Mouse (Mus musculus): ENCODE data around the gene Svs4. TPM values are rescaled to one million over a fixed set of nuclear protein-coding genes. Genes with fewer than 3 reads are reported as not detected.

Gene Svs4
- total and polyA plus RNA-seq, 2 experiments: not detected

DNA sequence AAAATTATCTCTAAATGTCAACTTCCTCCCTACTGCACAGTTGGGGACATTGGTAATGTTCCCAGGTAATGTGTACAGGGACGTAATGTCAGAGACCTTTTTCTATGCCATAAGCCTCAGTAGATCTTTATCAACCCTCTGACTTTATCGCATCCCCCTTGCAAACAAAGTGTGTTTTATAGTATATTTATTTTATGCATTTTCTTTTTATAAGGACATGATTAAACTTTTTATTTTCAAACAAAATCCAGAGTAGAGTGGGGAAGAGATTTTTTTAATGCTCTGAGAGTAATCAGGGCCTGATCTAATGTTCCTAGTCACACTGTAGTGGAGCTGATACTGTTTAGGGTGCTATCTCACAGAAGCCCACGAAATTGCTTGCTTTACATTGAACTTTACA, 39.9 kb downstream of the Svs4 start, which contains the start of gene Svs2:
Gene Svs2 (minus strand): TSS at position 101 of the 400 bp plus-strand sequence.
- H3K4me1 ChIP-seq (ENCODE audit: control insufficient read depth, insufficient read depth, low read length): no peaks in the 10 kb centered on the region
- H3K36me3 ChIP-seq (ENCODE audit: control insufficient read depth, insufficient read depth, low read length): no peaks in the 10 kb centered on the region
- no peak for DNase-seq (ENCODE audit: extremely low read depth, low read depth, low spot score)
- H3K4me3 ChIP-seq (ENCODE audit: insufficient read depth, low read depth, low read length): no peak within 1 kb of the TSS
- H3K27ac ChIP-seq (replicated peaks; ENCODE audit: insufficient read depth, low read depth, low read length): no peak within 1 kb of the TSS
- H3K9ac ChIP-seq (ENCODE audit: low read depth, low read length): no peak within 1 kb of the TSS
- 0 out of 2 replicates have a peak, but pooled peaks cover 3% of the 10 kb centered on the region for H3K27me3 ChIP-seq (ENCODE audit: control insufficient read depth, insufficient read depth, low read length)
- WGBS: 77% methylated on average over 3 of the region's 3 CpGs
- H3K79me2 ChIP-seq (ENCODE audit: control insufficient read depth, insufficient read depth, low read length): no peaks in the 10 kb centered on the region
- TF ChIP-seq POLR2A (IDR thresholded peaks at IDR 0.05; ENCODE audit: extremely low read depth, insufficient read depth, low read length) (no peak), CTCF (IDR thresholded peaks at IDR 0.05; ENCODE audit: low read depth, low read length) (no peak)

DNA sequence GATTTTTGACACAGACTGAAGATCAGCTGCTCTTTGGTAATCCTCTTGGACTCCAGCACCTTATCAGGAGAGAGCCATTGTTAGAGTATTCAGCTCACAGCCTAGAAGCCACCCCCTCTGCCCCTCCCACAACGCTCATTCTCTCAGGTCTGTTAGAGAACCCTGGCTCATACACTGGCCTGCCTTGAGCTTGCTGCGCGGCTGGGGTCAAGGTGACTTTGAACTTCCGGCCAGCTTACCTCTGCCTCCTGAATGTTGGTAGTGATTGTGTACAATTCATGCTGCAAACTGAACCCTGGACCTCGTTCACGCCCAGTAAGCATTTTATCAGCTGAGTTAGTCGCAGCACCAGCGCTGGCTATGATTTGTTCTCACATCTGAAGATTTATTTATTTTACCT, 45.6 kb downstream of the Svs4 start:
- 31% methylated on average over 8 of the region's 8 CpGs for WGBS
- DNase-seq (ENCODE audit: extremely low read depth, low read depth, low spot score): peak; percentile 85

DNA sequence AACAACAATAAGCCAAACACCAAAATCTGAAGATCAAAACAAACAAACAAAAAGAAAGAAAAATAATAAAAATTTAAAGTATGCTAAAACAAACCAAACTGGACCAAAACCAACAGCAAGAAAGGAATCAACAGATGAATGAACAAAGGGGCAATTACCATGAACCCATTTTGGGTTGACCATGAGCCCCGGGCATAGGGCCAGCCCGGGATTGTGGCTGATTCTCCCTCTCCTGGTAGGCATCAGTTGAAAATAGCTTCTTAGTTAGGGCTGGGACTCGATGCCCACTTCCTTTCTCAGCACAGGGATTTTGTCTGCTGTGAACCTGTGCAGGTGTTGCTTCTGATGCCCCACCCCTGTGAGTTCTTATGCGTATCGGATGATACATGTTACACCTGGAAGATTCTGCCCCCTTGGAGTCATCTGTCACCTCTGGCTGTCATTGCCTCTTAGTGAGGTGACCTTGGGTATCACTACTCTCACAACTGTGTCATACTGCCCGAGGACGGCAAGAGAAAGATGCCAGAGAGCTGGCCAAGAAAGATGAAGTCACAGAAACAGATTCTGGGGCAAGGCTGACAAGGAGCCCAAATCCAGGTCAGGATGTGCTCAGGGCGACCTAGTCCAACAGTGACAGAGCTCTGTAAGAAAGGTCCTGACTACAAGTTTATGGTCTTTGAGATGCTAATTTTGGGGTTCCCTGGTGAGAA, 49.7 kb downstream of the Svs4 start:
- no peaks in the 10 kb centered on the region for H3K4me1 ChIP-seq (ENCODE audit: control insufficient read depth, insufficient read depth, low read length)
- TF ChIP-seq CTCF (IDR thresholded peaks at IDR 0.05; ENCODE audit: low read depth, low read length): no peak
- TF ChIP-seq POLR2A (IDR thresholded peaks at IDR 0.05; ENCODE audit: extremely low read depth, insufficient read depth, low read length): no peak
- 82% methylated on average over 8 of the region's 8 CpGs for WGBS

More for the DNA sequence above, 45.6 kb downstream of the Svs4 start:
- Histone ChIP-seq H3K4me3 (ENCODE audit: insufficient read depth, low read depth, low read length) (no peak overlapping the region), H3K36me3 (ENCODE audit: control insufficient read depth, insufficient read depth, low read length) (no peaks in the 10 kb centered on the region), H3K79me2 (ENCODE audit: control insufficient read depth, insufficient read depth, low read length) (no peaks in the 10 kb centered on the region), H3K27ac (replicated peaks; ENCODE audit: insufficient read depth, low read depth, low read length) (no peak overlapping the region), H3K4me1 (ENCODE audit: control insufficient read depth, insufficient read depth, low read length) (no peaks in the 10 kb centered on the region), H3K9ac (ENCODE audit: low read depth, low read length) (no peak overlapping the region), H3K27me3 (ENCODE audit: control insufficient read depth, insufficient read depth, low read length) (0 out of 2 replicates have a peak, but pooled peaks cover 3% of the 10 kb centered on the region)
- TF ChIP-seq CTCF (IDR thresholded peaks at IDR 0.05; ENCODE audit: low read depth, low read length): no peak
- TF ChIP-seq POLR2A (IDR thresholded peaks at IDR 0.05; ENCODE audit: extremely low read depth, insufficient read depth, low read length): no peak

More for the DNA sequence above, 49.7 kb downstream of the Svs4 start:
- no peak for DNase-seq (ENCODE audit: extremely low read depth, low read depth, low spot score)
- no peak overlapping the region for H3K27ac ChIP-seq (replicated peaks; ENCODE audit: insufficient read depth, low read depth, low read length)
- no peaks in the 10 kb centered on the region for H3K36me3 ChIP-seq (ENCODE audit: control insufficient read depth, insufficient read depth, low read length)
- no peak overlapping the region for H3K9ac ChIP-seq (ENCODE audit: low read depth, low read length)
- H3K79me2 ChIP-seq (ENCODE audit: control insufficient read depth, insufficient read depth, low read length): no peaks in the 10 kb centered on the region
- no peak overlapping the region for H3K4me3 ChIP-seq (ENCODE audit: insufficient read depth, low read depth, low read length)
- no peaks in the 10 kb centered on the region for H3K27me3 ChIP-seq (ENCODE audit: control insufficient read depth, insufficient read depth, low read length)

Other genes starting within 250 kb of the Svs4 start
- 10.1 and 13.9 TPM in 2 replicates for gene Stk4, start 208.1 kb downstream of the Svs4 start, total RNA-seq (2014; rRNA removed)
- 4.7 and 6.3 TPM in 2 replicates for gene Stk4, start 208.1 kb downstream of the Svs4 start, polyA plus RNA-seq (2012; rRNA removed)
- 6.0 and 7.4 TPM in 2 replicates for gene Tomm34, start 207.3 kb downstream of the Svs4 start, total RNA-seq (2014; rRNA removed)
- 11.5 and 13.8 TPM in 2 replicates for gene Tomm34, start 207.3 kb downstream of the Svs4 start, polyA plus RNA-seq (2012; rRNA removed)
- gene Kcns1, start 107.3 kb downstream of the Svs4 start, total RNA-seq (2014; rRNA removed): not detected in 2 replicates
- gene Kcns1, start 107.3 kb downstream of the Svs4 start, polyA plus RNA-seq (2012; rRNA removed): not detected in 2 replicates
- gene Wfdc5, start 95.7 kb downstream of the Svs4 start, total RNA-seq (2014; rRNA removed): not detected in 2 replicates
- gene Wfdc5, start 95.7 kb downstream of the Svs4 start, polyA plus RNA-seq (2012; rRNA removed): not detected in 2 replicates
- gene Wfdc12, start 87.9 kb downstream of the Svs4 start, total RNA-seq (2014; rRNA removed): not detected in 2 replicates
- gene Wfdc12, start 87.9 kb downstream of the Svs4 start, polyA plus RNA-seq (2012; rRNA removed): not detected in 2 replicates
- gene Wfdc15a, start 78.3 kb downstream of the Svs4 start, total RNA-seq (2014; rRNA removed): not detected in 2 replicates
- gene Wfdc15a, start 78.3 kb downstream of the Svs4 start, polyA plus RNA-seq (2012; rRNA removed): not detected in 2 replicates
- gene Wfdc15b, start 56.8 kb downstream of the Svs4 start, total RNA-seq (2014; rRNA removed): 0.28 TPM in 1 of 2 replicates, not detected in the other
- gene Wfdc15b, start 56.8 kb downstream of the Svs4 start, polyA plus RNA-seq (2012; rRNA removed): 0.24 TPM in 1 of 2 replicates, not detected in the other
- gene Svs2, start 40.0 kb downstream of the Svs4 start, total RNA-seq (2014; rRNA removed): not detected in 2 replicates
- not detected in 2 replicates for gene Svs2, start 40.0 kb downstream of the Svs4 start, polyA plus RNA-seq (2012; rRNA removed)
- gene Svs3b, start 21.8 kb downstream of the Svs4 start, total RNA-seq (2014; rRNA removed): not detected in 2 replicates
- not detected in 2 replicates for gene Svs3b, start 21.8 kb downstream of the Svs4 start, polyA plus RNA-seq (2012; rRNA removed)
- gene Svs3a, start 10.8 kb upstream of the Svs4 start, total RNA-seq (2014; rRNA removed): not detected in 2 replicates
- gene Svs3a, start 10.8 kb upstream of the Svs4 start, polyA plus RNA-seq (2012; rRNA removed): not detected in 2 replicates
- gene Svs6, start 38.3 kb upstream of the Svs4 start, total RNA-seq (2014; rRNA removed): not detected in 2 replicates
- gene Svs6, start 38.3 kb upstream of the Svs4 start, polyA plus RNA-seq (2012; rRNA removed): not detected in 2 replicates
- not detected in 2 replicates for gene Svs5, start 54.3 kb upstream of the Svs4 start, total RNA-seq (2014; rRNA removed)
- gene Svs5, start 54.3 kb upstream of the Svs4 start, polyA plus RNA-seq (2012; rRNA removed): not detected in 2 replicates
- 0.94 and 1.4 TPM in 2 replicates for gene Slpi, start 110.6 kb upstream of the Svs4 start, total RNA-seq (2014; rRNA removed)
- gene Slpi, start 110.6 kb upstream of the Svs4 start, polyA plus RNA-seq (2012; rRNA removed): 4.5 and 5.7 TPM in 2 replicates
- gene Rbpjl, start 124.7 kb upstream of the Svs4 start, total RNA-seq (2014; rRNA removed): 0.18 and 0.20 TPM in 2 replicates
- not detected in 2 replicates for gene Rbpjl, start 124.7 kb upstream of the Svs4 start, polyA plus RNA-seq (2012; rRNA removed)
- 0.07 and 0.09 TPM in 2 replicates for gene Matn4, start 126.7 kb upstream of the Svs4 start, total RNA-seq (2014; rRNA removed)
- gene Matn4, start 126.7 kb upstream of the Svs4 start, polyA plus RNA-seq (2012; rRNA removed): 0.04 and 0.05 TPM in 2 replicates
- 511 and 573 TPM in 2 replicates for gene Sdc4, start 165.4 kb upstream of the Svs4 start, total RNA-seq (2014; rRNA removed)
- gene Sdc4, start 165.4 kb upstream of the Svs4 start, polyA plus RNA-seq (2012; rRNA removed): 178 and 182 TPM in 2 replicates
- gene Sys1, start 178.5 kb upstream of the Svs4 start, total RNA-seq (2014; rRNA removed): 33.7 and 40.9 TPM in 2 replicates
- gene Sys1, start 178.5 kb upstream of the Svs4 start, polyA plus RNA-seq (2012; rRNA removed): 145 and 157 TPM in 2 replicates
- gene Gm20458, start 182.5 kb upstream of the Svs4 start, total RNA-seq (2014; rRNA removed): 0.46 TPM in 1 of 2 replicates, not detected in the other
- 11.7 and 14.2 TPM in 2 replicates for gene Gm20458, start 182.5 kb upstream of the Svs4 start, polyA plus RNA-seq (2012; rRNA removed)
- not detected in 2 replicates for gene Trp53tg5, start 195.3 kb upstream of the Svs4 start, total RNA-seq (2014; rRNA removed)
- gene Trp53tg5, start 195.3 kb upstream of the Svs4 start, polyA plus RNA-seq (2012; rRNA removed): not detected in 2 replicates
- gene Dbndd2, start 207.6 kb upstream of the Svs4 start, total RNA-seq (2014; rRNA removed): 8.1 and 10.1 TPM in 2 replicates
- gene Dbndd2, start 207.6 kb upstream of the Svs4 start, polyA plus RNA-seq (2012; rRNA removed): 7.6 and 9.5 TPM in 2 replicates
- 7.5 and 14.2 TPM in 2 replicates for gene Pigt, start 219.1 kb upstream of the Svs4 start, total RNA-seq (2014; rRNA removed)
- gene Pigt, start 219.1 kb upstream of the Svs4 start, polyA plus RNA-seq (2012; rRNA removed): 56.7 and 63.7 TPM in 2 replicates